Mouse (Mus musculus): ENCODE data around the gene Arl10. TPM values are rescaled to one million over a fixed set of nuclear protein-coding genes. Genes with fewer than 3 reads are reported as not detected.
A peak's percentile ranks its signal among the peaks of the same experiment; 100 is the strongest.

The Arl10 gene
- 1 to 10 TPM; 5.0 to 5.3 TPM for total RNA-seq (2021)
- long read RNA-seq, experiment 1: 0 reads
- long read RNA-seq, experiment 2, partial matches to known transcripts: 0 of 1 reads
- long read RNA-seq, experiment 2, other reads (novel, unspliced or antisense): 1 of 1 reads

- DNase-seq: peak; percentile 85 to 87
These were observed at the start of gene Arl10 for GRCm38 (mm10) chr13:54574854-54575481. TSS of gene Arl10 (plus strand) at chr13:54575015.

GRCm38 (mm10) chr13:54527140-54527539, 47.7 kb upstream of the Arl10 start:
- DNase-seq: no peak

GRCm38 (mm10) chr13:54532134-54532533, 42.7 kb upstream of the Arl10 start:
- no peak for DNase-seq

GRCm38 (mm10) chr13:54548036-54548435, 26.8 kb upstream of the Arl10 start:
- DNase-seq: no peak

- no peak for DNase-seq
These were observed 18.6 kb upstream of the Arl10 start for GRCm38 (mm10) chr13:54556176-54556575.

GRCm38 (mm10) chr13:54556796-54557195, 18.0 kb upstream of the Arl10 start:
- DNase-seq: peak; percentile 70 to 73

- DNase-seq: no peak
These were observed 17.2 kb upstream of the Arl10 start for GRCm38 (mm10) chr13:54557652-54558051.

GRCm38 (mm10) chr13:54559656-54560055, 15.2 kb upstream of the Arl10 start:
- no peak for DNase-seq

GRCm38 (mm10) chr13:54560608-54561007, 14.2 kb upstream of the Arl10 start:
- DNase-seq: no peak

GRCm38 (mm10) chr13:54562562-54562961, 12.3 kb upstream of the Arl10 start:
- DNase-seq: no peak

- DNase-seq: no peak
These were observed 10.3 kb upstream of the Arl10 start for GRCm38 (mm10) chr13:54564232-54565200.

- DNase-seq: peak; percentile 95 to 99
These were observed 9.6 kb upstream of the Arl10 start, which contains the start of gene 4833439L19Rik for GRCm38 (mm10) chr13:54565201-54565581. TSS of gene 4833439L19Rik (minus strand) at chr13:54565435.

GRCm38 (mm10) chr13:54565594-54566345, 9.0 kb upstream of the Arl10 start:
- DNase-seq: peak in 1 of 2 experiments; percentile 62

GRCm38 (mm10) chr13:54568380-54568779, 6.4 kb upstream of the Arl10 start:
- DNase-seq: no peak

- DNase-seq: no peak
These were observed 5.5 kb upstream of the Arl10 start for GRCm38 (mm10) chr13:54569282-54569681.

- DNase-seq: no peak
These were observed 4.1 kb upstream of the Arl10 start for GRCm38 (mm10) chr13:54570736-54571135.

- no peak for DNase-seq
These were observed 3.2 kb upstream of the Arl10 start for GRCm38 (mm10) chr13:54571637-54572036.

GRCm38 (mm10) chr13:54572621-54573020, 2.2 kb upstream of the Arl10 start:
- no peak for DNase-seq

- DNase-seq: no peak
These were observed 674 bp downstream of the Arl10 start for GRCm38 (mm10) chr13:54575489-54575888.

GRCm38 (mm10) chr13:54577652-54578507, 3.1 kb downstream of the Arl10 start:
- DNase-seq: peak in 1 of 2 experiments; percentile 63

GRCm38 (mm10) chr13:54581385-54581784, 6.6 kb downstream of the Arl10 start:
- no peak for DNase-seq
